14 mouse cellular contexts compared by ENCODE assay signal in genomic region chr9:7870556-7871315, GRCm38 (mm10). TPM values are rescaled to one million over a fixed set of nuclear protein-coding genes. Genes with fewer than 3 reads are reported as not detected.
DNase-seq lines count a peak whose midpoint lies in the region; ATAC-seq and TF ChIP-seq lines count a peak whose summit lies in the region.
"Had no signal": no experiment of that assay in that cellular context is flagged by ENCODE, and none has a peak within 500 bp of the region (broad histone marks: within the 10 kb centered on the region; RNA-seq: fewer than 3 reads in every experiment).

No protein-coding gene starts in this region.

- H3K36me3 ChIP-seq in kidney, postnatal 0 days (ENCODE audit: insufficient read depth, low read length), result 0 out of 2 replicates have a peak, but pooled peaks cover under 1% of the 10 kb centered on the region
- H3K36me3 ChIP-seq in liver, embryonic 16.5 days (ENCODE audit: control insufficient read depth, insufficient read depth), result no peaks in the 10 kb centered on the region
- H3K36me3 ChIP-seq: embryonic facial prominence, embryonic 10.5 days; limb, embryonic 12.5 days had no signal

- no peak overlapping the region for H3K4me2 ChIP-seq in kidney, postnatal 0 days (ENCODE audit: low read length)
- peak overlapping the region; percentile 80 for H3K4me2 ChIP-seq in liver, embryonic 16.5 days (ENCODE audit: low read depth, low read length)
- H3K4me2 ChIP-seq: heart, embryonic 12.5 days; limb, embryonic 12.5 days had no signal

- no peak overlapping the region for H3K9ac ChIP-seq in kidney, postnatal 0 days (ENCODE audit: low read depth, low read length)
- no peak overlapping the region for H3K9ac ChIP-seq in liver, embryonic 16.5 days (ENCODE audit: low read depth, low read length)
- H3K9ac ChIP-seq: heart, embryonic 12.5 days; limb, embryonic 12.5 days had no signal

- ATAC-seq in kidney, postnatal 0 days (replicated peaks; ENCODE audit: low FRiP score, low read depth), result no peak
- ATAC-seq in liver, embryonic 16.5 days (ENCODE audit: low read depth), result no peak
- no peak for ATAC-seq in monocyte, adult 5-6 weeks (replicated peaks; ENCODE audit: insufficient number of reproducible peaks, low FRiP score, low TSS enrichment, poor library complexity, severe bottlenecking)
- ATAC-seq: forebrain, embryonic 14.5 days had no signal

- H3K9me3 ChIP-seq in kidney, postnatal 0 days (replicated peaks; ENCODE audit: low read length), result no peaks in the 10 kb centered on the region
- H3K9me3 ChIP-seq in liver, embryonic 16.5 days (replicated peaks; ENCODE audit: control insufficient read depth, low read length), result no peaks in the 10 kb centered on the region
- H3K9me3 ChIP-seq: heart, embryonic 12.5 days had no signal

- TF ChIP-seq CTCF in kidney, postnatal 0 days (IDR thresholded peaks at IDR 0.05; ENCODE audit: low read depth), result no peak

- peaks cover 7% of the 10 kb centered on the region; the same call in 1 of the 2 replicates for H3K4me1 ChIP-seq in kidney, postnatal 0 days (replicated peaks; ENCODE audit: insufficient read depth, low read length)
- H3K4me1 ChIP-seq in liver, embryonic 16.5 days (ENCODE audit: control insufficient read depth, low read depth, low read length), result peaks cover 18% of the 10 kb centered on the region

- intact Hi-C loops in heart, postnatal 36 days (cut with DNase I), result no loop called here

- WGBS in kidney, postnatal 0 days, result 81% methylated on average over 10 of the region's 10 CpGs
- 70% methylated on average over 10 of the region's 10 CpGs for WGBS in liver, embryonic 16.5 days (ENCODE audit: insufficient replicate concordance)

- no peak overlapping the region for H3K4me3 ChIP-seq in kidney, postnatal 0 days (replicated peaks; ENCODE audit: low read depth, low read length)
- no peak overlapping the region for H3K4me3 ChIP-seq in liver, embryonic 16.5 days (ENCODE audit: low read depth, low read length)
- H3K4me3 ChIP-seq: embryonic facial prominence, embryonic 10.5 days; heart, embryonic 12.5 days; limb, embryonic 12.5 days; myocyte had no signal

- DNase-seq in kidney, postnatal 0 days (ENCODE audit: low spot score), result no peak
- no peak for DNase-seq in kidney, postnatal 14 days
- DNase-seq in T-cell, adult 2 months (ENCODE audit: low spot score), result peak; percentile 23
- peak; percentile 48 to 59 for DNase-seq in natural killer cell, adult 2 months (ENCODE audit: low spot score in 2 of 2)
- no peak for DNase-seq in heart, postnatal 36 days
- DNase-seq: cerebellum, adult 2 months; kidney, adult 11 months had no signal

- no peaks in the 10 kb centered on the region for H3K27me3 ChIP-seq in kidney, postnatal 0 days (ENCODE audit: insufficient read depth, low read length)
- no peaks in the 10 kb centered on the region for H3K27me3 ChIP-seq in liver, embryonic 16.5 days (ENCODE audit: control insufficient read depth, insufficient read depth, low read depth, low read length)
- H3K27me3 ChIP-seq: heart, embryonic 12.5 days; limb, embryonic 12.5 days had no signal

- H3K27ac ChIP-seq in kidney, postnatal 0 days, result peak overlapping the region; percentile 31; the same call in 1 of the 2 replicates
- no peak overlapping the region for H3K27ac ChIP-seq in liver, embryonic 16.5 days (ENCODE audit: low read length)
- H3K27ac ChIP-seq: embryonic facial prominence, embryonic 10.5 days had no signal

RNA-seq across cellular contexts. Expression of gene Birc3, which starts 2.2 kb away (rescaled TPM):
- polyA plus RNA-seq in kidney, postnatal 0 days (2015; fragmentation: Nextera tagmentation; extraction: Ambion mirVana), result 5.3 and 7.2 TPM in 2 replicates
- polyA plus RNA-seq in liver, embryonic 16.5 days (2015; fragmentation: Nextera tagmentation; extraction: Ambion mirVana), result 6.0 and 7.4 TPM in 2 replicates
- 1 to 10 TPM; 6.8 to 9.4 TPM for total RNA-seq in heart, postnatal 36 days (2021)
- total RNA-seq in monocyte, adult 5-6 weeks (2017), result 352 to 549 TPM (median 444 TPM) in 3 replicates

RNA-seq across cellular contexts. Expression of gene Birc2, which starts 33.9 kb away (rescaled TPM):
- polyA plus RNA-seq in kidney, postnatal 0 days (2015; fragmentation: Nextera tagmentation; extraction: Ambion mirVana), result 36.4 and 37.4 TPM in 2 replicates
- 14.2 and 14.4 TPM in 2 replicates for polyA plus RNA-seq in liver, embryonic 16.5 days (2015; fragmentation: Nextera tagmentation; extraction: Ambion mirVana)
- total RNA-seq in heart, postnatal 36 days (2021), result 10 to 100 TPM; 24.8 to 29.1 TPM
- total RNA-seq in monocyte, adult 5-6 weeks (2017), result 79.5 to 117 TPM (median 103 TPM) in 3 replicates

Comparison
In these comparisons a context has a peak if more than half of its experiments do, and no peak if none do; other contexts are left out.
1. DNase-seq: peak in T-cell, adult 2 months (single experiment) and natural killer cell, adult 2 months (2 of 2); none in kidney, postnatal 0 days (single experiment), kidney, postnatal 14 days (single experiment) and heart, postnatal 36 days (0 of 2).
2. RNA of gene Birc3, which starts 2.2 kb away (total RNA-seq): 352 to 549 TPM in monocyte, adult 5-6 weeks; 6.8 to 9.4 TPM in heart, postnatal 36 days; every median in the first group is over 10 times any median in the second.